Mouse (Mus musculus): ENCODE measurements around the gene Spop. TPM values are rescaled to one million over a fixed set of nuclear protein-coding genes. Genes with fewer than 3 reads are reported as not detected.

Spop gene
- polyA plus RNA-seq, 1 experiment = 20.4 TPM

DNA sequence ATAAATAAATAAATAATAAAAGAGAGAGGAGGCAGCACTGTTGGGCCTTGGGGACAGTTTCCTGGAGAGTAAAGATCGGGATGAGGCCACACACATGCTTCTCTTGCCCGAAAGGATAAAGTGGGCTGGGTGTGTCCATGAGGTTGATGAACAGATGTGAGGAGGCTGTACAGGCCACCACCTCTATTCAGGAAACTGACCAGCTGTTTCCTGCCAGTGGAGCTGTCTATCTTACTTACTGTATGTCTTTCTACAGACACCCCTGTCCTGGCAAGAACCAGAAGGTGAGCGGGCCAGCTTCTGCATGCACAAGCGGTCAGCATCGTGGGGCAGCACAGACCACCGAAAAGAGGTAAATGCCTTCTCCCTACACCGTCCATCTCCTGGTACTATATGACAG is 42.7 kb upstream of the Spop start:
- TF ChIP-seq FLI1 (IDR thresholded peaks at IDR 0.05; ENCODE audit: low read length) (no peak), GATA1 (IDR thresholded peaks at IDR 0.05; ENCODE audit: borderline replicate concordance, low read length) (no peak)
- H3K36me3 ChIP-seq (replicated peaks; ENCODE audit: low read length) = peaks cover 86% of the 10 kb centered on the region
- H3K9me3 ChIP-seq = no peaks in the 10 kb centered on the region
- peaks cover 44% of the 10 kb centered on the region for H3K27me3 ChIP-seq (replicated peaks)
- peaks cover 34% of the 10 kb centered on the region for H3K4me1 ChIP-seq
- no peak overlapping the region for H3K4me3 ChIP-seq (replicated peaks)

DNA sequence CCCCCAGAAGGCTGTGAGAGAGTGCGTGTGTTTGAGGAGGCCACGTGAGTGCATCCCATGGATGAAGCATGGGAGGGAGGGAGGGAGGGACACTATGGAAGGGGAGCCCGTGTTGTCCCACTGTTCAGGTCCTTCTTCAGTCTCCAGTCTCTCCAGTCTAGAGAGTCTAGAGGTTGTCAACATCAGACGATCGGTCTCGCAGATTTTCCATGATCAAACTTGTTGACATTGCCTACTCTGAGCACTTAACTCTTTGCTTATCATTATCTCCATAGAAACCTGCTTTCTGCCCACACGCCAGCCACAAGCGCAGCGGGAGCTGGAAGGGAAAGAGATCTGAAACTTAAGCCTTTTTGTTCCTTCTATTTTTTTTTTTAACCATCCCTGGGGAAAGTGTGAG is 35.0 kb upstream of the Spop start:
- TF ChIP-seq FLI1 (IDR thresholded peaks at IDR 0.05; ENCODE audit: low read length) (no peak), GATA1 (IDR thresholded peaks at IDR 0.05; ENCODE audit: borderline replicate concordance, low read length) (no peak)
- H3K36me3 ChIP-seq (replicated peaks; ENCODE audit: low read length) = peaks cover 83% of the 10 kb centered on the region
- peaks cover 47% of the 10 kb centered on the region for H3K4me1 ChIP-seq
- H3K27me3 ChIP-seq (replicated peaks) = peaks cover 42% of the 10 kb centered on the region
- no peak overlapping the region for H3K4me3 ChIP-seq (replicated peaks)
- no peaks in the 10 kb centered on the region for H3K9me3 ChIP-seq

DNA sequence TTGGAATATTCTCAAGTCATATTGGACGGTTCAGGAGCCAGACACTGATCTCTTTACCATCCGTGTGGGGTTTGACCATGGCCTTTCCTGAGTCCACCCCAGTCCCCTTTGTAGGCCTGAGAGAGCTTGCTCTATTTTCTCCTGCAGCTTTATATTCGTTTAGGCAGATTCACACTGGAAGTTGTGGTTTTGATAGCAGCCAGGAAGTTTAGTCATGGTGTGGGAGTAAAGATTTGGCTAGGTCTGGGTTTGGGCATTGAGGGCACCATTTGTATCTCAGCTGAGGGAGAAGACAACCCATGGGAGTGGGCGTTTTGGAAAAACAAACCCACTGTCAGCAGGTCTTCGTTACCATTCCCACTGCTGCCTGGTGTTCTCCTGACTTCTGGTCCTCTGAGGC is 34.3 kb upstream of the Spop start:
- TF ChIP-seq GATA1 (IDR thresholded peaks at IDR 0.05; ENCODE audit: borderline replicate concordance, low read length) = no peak
- TF ChIP-seq FLI1 (IDR thresholded peaks at IDR 0.05; ENCODE audit: low read length) = no peak
- Histone ChIP-seq H3K9me3 (no peaks in the 10 kb centered on the region), H3K36me3 (replicated peaks; ENCODE audit: low read length) (peaks cover 78% of the 10 kb centered on the region), H3K4me3 (replicated peaks) (no peak overlapping the region), H3K4me1 (peaks cover 50% of the 10 kb centered on the region), H3K27me3 (replicated peaks) (peaks cover 42% of the 10 kb centered on the region)

DNA sequence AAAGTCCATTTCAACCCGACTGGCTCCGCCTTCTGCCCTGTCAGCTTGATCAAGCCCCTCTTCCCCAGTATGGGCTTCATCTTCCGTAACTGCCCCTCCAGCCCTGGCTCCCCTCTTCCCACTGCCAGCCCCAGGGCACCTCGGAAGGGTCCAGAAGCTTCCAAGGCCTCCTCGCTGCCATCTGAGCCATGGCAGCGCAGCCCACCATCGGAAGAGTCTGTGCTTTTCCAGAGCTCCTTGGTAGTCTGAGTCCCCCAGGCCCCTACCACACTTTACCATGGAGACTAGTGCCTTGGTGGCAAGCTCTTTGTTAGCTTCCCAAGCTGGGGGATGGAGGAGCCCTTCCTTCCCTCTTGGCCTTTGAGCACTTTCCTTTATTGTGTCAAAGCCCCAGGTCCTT is 33.2 kb upstream of the Spop start:
- Histone ChIP-seq H3K4me1 (peaks cover 54% of the 10 kb centered on the region), H3K9me3 (no peaks in the 10 kb centered on the region), H3K36me3 (replicated peaks; ENCODE audit: low read length) (peaks cover 67% of the 10 kb centered on the region), H3K4me3 (replicated peaks) (no peak overlapping the region), H3K27me3 (replicated peaks) (peaks cover 34% of the 10 kb centered on the region)
- TF ChIP-seq GATA1 (IDR thresholded peaks at IDR 0.05; ENCODE audit: borderline replicate concordance, low read length) = no peak
- TF ChIP-seq FLI1 (IDR thresholded peaks at IDR 0.05; ENCODE audit: low read length) = no peak

DNA sequence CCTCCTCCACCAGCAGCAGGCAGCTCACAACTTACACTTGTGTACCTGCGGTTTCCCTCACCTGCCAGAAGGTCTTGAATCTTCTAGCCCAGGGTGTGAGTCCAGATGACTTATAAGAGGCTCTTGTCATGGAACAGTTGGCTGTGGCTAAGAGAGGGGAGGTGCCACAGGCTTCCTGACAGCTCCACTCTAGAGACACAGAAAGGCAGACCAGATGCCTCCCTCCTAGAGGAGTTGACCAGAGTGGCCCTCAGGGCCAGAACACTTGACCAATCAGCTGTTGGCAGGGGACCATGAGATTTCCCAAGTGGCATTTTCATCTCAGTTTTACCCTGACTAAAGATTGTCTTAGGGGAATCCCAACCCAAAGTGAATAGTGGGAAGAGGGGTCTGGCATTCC is 32.7 kb upstream of the Spop start:
- Histone ChIP-seq H3K4me1 (peaks cover 54% of the 10 kb centered on the region), H3K4me3 (replicated peaks) (no peak overlapping the region), H3K36me3 (replicated peaks; ENCODE audit: low read length) (peaks cover 65% of the 10 kb centered on the region), H3K27me3 (replicated peaks) (peaks cover 29% of the 10 kb centered on the region), H3K9me3 (no peaks in the 10 kb centered on the region)
- no peak for TF ChIP-seq GATA1 (IDR thresholded peaks at IDR 0.05; ENCODE audit: borderline replicate concordance, low read length)
- TF ChIP-seq FLI1 (IDR thresholded peaks at IDR 0.05; ENCODE audit: low read length) = no peak

DNA sequence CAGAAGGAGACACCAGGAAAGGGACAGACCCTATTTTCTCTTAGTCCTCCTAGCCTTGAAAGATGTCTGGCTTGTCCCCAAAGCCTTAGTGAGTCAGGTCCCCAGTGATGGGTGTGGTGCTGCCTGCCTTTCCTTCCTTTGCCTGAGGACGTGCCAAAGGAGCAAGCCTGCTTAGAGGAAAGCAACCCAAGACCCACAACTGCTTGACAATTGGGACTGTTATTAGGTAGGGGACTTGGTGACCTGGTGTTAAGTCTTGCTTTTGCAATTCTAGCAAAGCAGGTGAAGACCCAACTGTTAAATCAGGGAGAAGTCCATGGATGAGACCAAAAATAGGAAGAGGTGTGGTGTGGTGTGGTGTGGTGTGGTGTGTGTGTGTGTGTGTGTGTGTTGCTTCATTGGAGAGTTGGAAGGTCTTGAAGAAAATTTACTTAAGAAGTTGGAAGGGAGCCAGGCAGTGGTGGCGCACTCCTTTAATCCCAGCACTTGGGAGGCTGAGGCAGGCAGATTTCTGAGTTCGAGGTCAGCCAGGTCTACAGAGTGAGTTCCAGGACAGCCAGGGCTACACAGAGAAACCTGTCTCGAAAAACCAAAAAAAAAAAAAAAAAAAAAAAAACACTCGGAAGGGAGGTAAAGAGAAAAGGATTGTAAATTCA is 30.4 kb upstream of the Spop start:
- H3K27me3 ChIP-seq (replicated peaks) = peaks cover 17% of the 10 kb centered on the region
- peaks cover 65% of the 10 kb centered on the region for H3K36me3 ChIP-seq (replicated peaks; ENCODE audit: low read length)
- peaks cover 58% of the 10 kb centered on the region for H3K4me1 ChIP-seq
- no peaks in the 10 kb centered on the region for H3K9me3 ChIP-seq
- H3K4me3 ChIP-seq (replicated peaks) = no peak overlapping the region
- TF ChIP-seq GATA1 (IDR thresholded peaks at IDR 0.05; ENCODE audit: borderline replicate concordance, low read length) = no peak
- TF ChIP-seq FLI1 (IDR thresholded peaks at IDR 0.05; ENCODE audit: low read length) = no peak

DNA sequence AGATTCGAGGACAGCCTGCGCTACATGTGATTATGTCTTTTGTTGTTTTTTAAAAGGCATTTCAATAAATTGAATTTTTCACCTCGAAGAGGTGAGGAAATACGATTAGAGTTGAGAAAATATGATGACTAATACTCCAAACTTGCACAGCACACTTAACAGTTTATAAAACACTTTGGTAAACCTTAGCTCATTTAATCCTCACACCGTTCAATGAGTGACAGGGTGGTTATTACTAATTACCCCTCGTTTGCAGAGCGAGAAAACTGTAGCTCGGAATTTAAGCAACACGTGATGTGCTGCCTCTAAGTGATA is 29.9 kb upstream of the Spop start:
- H3K4me1 ChIP-seq = peaks cover 55% of the 10 kb centered on the region
- peak overlapping the region; percentile 97 for H3K4me3 ChIP-seq (replicated peaks)
- H3K36me3 ChIP-seq (replicated peaks; ENCODE audit: low read length) = peaks cover 65% of the 10 kb centered on the region
- H3K9me3 ChIP-seq = no peaks in the 10 kb centered on the region
- TF ChIP-seq FLI1 (IDR thresholded peaks at IDR 0.05; ENCODE audit: low read length) = no peak
- TF ChIP-seq GATA1 (IDR thresholded peaks at IDR 0.05; ENCODE audit: borderline replicate concordance, low read length) = no peak
- peaks cover 16% of the 10 kb centered on the region for H3K27me3 ChIP-seq (replicated peaks)

DNA sequence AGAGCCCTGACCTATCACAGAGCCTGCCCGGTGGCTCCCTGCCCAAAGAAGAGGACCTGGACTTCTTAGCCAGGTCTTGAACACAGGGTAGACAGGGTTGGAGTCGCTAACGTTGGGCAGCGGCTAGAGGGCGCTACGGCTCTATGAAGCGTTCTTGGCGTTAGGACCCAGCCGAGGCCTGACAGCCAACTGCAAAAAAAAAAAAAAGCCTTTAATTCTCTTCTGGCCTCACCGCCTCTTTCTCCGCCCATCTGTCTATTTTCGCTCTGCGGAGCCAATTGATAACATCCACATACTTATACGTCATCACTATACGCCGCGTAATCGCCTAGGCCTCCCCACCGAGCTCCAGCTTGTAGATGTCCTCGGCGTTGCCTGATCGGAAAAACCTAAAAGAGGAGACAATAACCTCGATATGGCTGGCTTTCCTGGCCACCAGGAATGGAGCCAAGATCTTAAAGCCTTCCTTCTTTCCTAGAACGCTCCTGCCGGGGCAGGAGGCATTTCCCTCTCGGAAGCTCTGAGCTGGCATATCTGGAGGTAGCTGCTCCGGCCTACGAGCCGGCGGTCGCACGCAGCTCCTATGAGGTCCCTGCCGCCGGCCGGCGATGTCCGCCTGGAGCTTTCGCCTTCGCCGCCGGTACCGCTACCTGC is 29.4 kb upstream of the Spop start, which contains the start of gene Slc35b1:
Gene Slc35b1 (plus strand): TSS at position 374 of the 654 bp plus-strand sequence.
- Histone ChIP-seq H3K4me1 (peaks cover 55% of the 10 kb centered on the region), H3K36me3 (replicated peaks; ENCODE audit: low read length) (peaks cover 65% of the 10 kb centered on the region)

DNA sequence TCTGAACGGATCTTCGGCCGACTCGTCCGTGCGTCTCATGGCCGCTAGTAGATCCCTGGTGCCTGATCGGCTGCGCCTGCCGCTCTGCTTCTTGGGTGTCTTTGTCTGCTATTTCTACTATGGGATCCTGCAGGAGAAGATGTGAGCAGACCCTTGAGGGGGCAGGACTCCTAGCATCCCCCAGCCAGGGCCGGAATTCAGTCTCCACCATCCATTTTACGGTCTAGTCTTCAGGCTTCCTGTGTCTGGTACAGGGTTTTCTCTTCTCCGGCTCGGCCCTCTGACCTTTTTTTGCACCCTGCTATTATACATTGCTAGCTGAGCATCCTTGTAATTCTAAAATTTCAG is 28.9 kb upstream of the Spop start:
- peaks cover 50% of the 10 kb centered on the region for H3K4me1 ChIP-seq
- peaks cover 16% of the 10 kb centered on the region for H3K27me3 ChIP-seq (replicated peaks)
- TF ChIP-seq FLI1 (IDR thresholded peaks at IDR 0.05; ENCODE audit: low read length) (no peak), GATA1 (IDR thresholded peaks at IDR 0.05; ENCODE audit: borderline replicate concordance, low read length) (no peak)
- H3K4me3 ChIP-seq (replicated peaks) = peak overlapping the region; percentile 97
- peaks cover 65% of the 10 kb centered on the region for H3K36me3 ChIP-seq (replicated peaks; ENCODE audit: low read length)
- H3K9me3 ChIP-seq = no peaks in the 10 kb centered on the region

More for the DNA sequence above, 29.4 kb upstream of the Spop start, which contains the start of gene Slc35b1:
- TF ChIP-seq FLI1 (IDR thresholded peaks at IDR 0.05; ENCODE audit: low read length) (no peak), GATA1 (IDR thresholded peaks at IDR 0.05; ENCODE audit: borderline replicate concordance, low read length) (no peak)
- peak within 1 kb of the TSS; percentile 97 for H3K4me3 ChIP-seq (replicated peaks)
- H3K27me3 ChIP-seq (replicated peaks) = peaks cover 16% of the 10 kb centered on the region
- H3K9me3 ChIP-seq = no peaks in the 10 kb centered on the region

DNA sequence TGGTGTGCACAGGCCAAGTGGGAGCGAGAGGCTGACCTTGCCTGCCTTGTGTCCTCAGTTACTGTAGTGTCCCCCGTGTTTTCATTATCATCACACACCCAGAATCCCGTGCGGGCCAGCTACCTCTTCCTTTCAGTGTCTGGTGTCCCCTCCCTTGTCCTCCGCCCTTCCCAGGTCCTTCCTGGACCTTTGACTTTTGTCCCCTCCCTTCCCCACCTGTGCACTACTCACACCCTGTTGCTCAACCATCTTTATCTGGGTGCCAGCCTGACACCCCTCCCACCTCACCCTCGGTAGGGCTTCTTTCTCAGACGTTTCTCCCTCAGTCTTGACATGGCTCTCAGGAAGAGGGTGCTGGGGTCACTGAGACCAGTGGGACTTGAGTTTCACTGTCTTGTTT is 26.5 kb upstream of the Spop start:
- no peaks in the 10 kb centered on the region for H3K27me3 ChIP-seq (replicated peaks)
- no peak for TF ChIP-seq FLI1 (IDR thresholded peaks at IDR 0.05; ENCODE audit: low read length)
- no peak for TF ChIP-seq GATA1 (IDR thresholded peaks at IDR 0.05; ENCODE audit: borderline replicate concordance, low read length)
- H3K9me3 ChIP-seq = no peaks in the 10 kb centered on the region
- peaks cover 65% of the 10 kb centered on the region for H3K36me3 ChIP-seq (replicated peaks; ENCODE audit: low read length)
- H3K4me3 ChIP-seq (replicated peaks) = no peak overlapping the region
- H3K4me1 ChIP-seq = peaks cover 44% of the 10 kb centered on the region

Data from megakaryocyte, embryonic 14.5 days (primary cell).